Mouse (Mus musculus): ENCODE results near the gene Max. TPM values are rescaled to one million over a fixed set of nuclear protein-coding genes. Genes with fewer than 3 reads are reported as not detected.

The Max gene
- total and polyA plus RNA-seq, 2 experiments, result 8.6 to 10.1 TPM

DNA sequence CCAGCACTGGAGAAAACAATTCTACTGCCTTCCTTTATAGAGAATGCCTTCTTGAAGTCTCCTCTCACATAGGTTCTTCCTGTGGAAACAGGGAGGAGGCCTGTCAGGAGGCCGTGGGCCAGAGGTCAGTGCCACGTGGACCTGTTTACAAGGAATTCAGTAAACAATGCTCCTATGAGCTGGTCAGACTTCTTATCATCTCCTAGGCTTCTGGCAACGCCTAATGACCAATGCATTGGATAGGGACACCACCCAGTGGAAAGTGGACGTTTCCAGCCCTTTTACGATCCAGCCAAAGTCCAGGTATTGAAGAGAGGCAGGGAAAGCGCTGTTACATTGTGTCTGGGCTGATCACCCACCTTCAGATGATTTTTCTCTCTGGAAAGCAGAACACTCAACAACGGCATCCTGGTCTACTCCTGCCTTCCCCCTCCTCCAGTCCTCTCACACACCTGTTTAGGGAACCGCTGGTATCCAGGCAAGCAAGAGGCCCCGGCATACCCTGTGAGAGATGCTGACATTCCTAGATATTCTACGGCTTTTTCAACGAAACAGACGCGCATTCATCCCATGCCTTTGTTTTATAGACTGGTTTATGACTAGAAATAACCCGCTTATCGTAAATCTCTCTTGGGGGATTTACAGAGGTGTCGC lies 20.9 kb upstream of the Max start:
- Histone ChIP-seq H3K36me3 (ENCODE audit: control insufficient read depth, insufficient read depth, low read length) (no peaks in the 10 kb centered on the region), H3K27me3 (ENCODE audit: control insufficient read depth, insufficient read depth, low read length) (no peaks in the 10 kb centered on the region), H3K4me3 (ENCODE audit: insufficient read depth, low read depth, low read length) (no peak overlapping the region), H3K27ac (replicated peaks; ENCODE audit: insufficient read depth, low read depth, low read length) (no peak overlapping the region), H3K4me1 (ENCODE audit: control insufficient read depth, insufficient read depth, low read length) (no peaks in the 10 kb centered on the region), H3K9ac (ENCODE audit: low read depth, low read length) (no peak overlapping the region), H3K79me2 (ENCODE audit: control insufficient read depth, insufficient read depth, low read length) (no peaks in the 10 kb centered on the region)
- WGBS, result 78% methylated on average over 16 of the region's 16 CpGs
- no peak for DNase-seq (ENCODE audit: extremely low read depth, low read depth, low spot score)
- TF ChIP-seq CTCF (IDR thresholded peaks at IDR 0.05; ENCODE audit: low read depth, low read length), result no peak
- no peak for TF ChIP-seq POLR2A (IDR thresholded peaks at IDR 0.05; ENCODE audit: extremely low read depth, insufficient read depth, low read length)

GRCm38 (mm10) chr12:76979530-76979929 lies 17.5 kb upstream of the Max start:
- H3K4me3 ChIP-seq (ENCODE audit: insufficient read depth, low read depth, low read length), result no peak overlapping the region
- H3K36me3 ChIP-seq (ENCODE audit: control insufficient read depth, insufficient read depth, low read length), result no peaks in the 10 kb centered on the region
- no peaks in the 10 kb centered on the region for H3K27me3 ChIP-seq (ENCODE audit: control insufficient read depth, insufficient read depth, low read length)
- no peaks in the 10 kb centered on the region for H3K79me2 ChIP-seq (ENCODE audit: control insufficient read depth, insufficient read depth, low read length)
- no peak overlapping the region for H3K27ac ChIP-seq (replicated peaks; ENCODE audit: insufficient read depth, low read depth, low read length)
- H3K9ac ChIP-seq (ENCODE audit: low read depth, low read length), result no peak overlapping the region
- TF ChIP-seq CTCF (IDR thresholded peaks at IDR 0.05; ENCODE audit: low read depth, low read length) (no peak), POLR2A (IDR thresholded peaks at IDR 0.05; ENCODE audit: extremely low read depth, insufficient read depth, low read length) (no peak)
- H3K4me1 ChIP-seq (ENCODE audit: control insufficient read depth, insufficient read depth, low read length), result no peaks in the 10 kb centered on the region
- WGBS, result 90% methylated on average over 3 of the region's 3 CpGs
- DNase-seq (ENCODE audit: extremely low read depth, low read depth, low spot score), result no peak

DNA sequence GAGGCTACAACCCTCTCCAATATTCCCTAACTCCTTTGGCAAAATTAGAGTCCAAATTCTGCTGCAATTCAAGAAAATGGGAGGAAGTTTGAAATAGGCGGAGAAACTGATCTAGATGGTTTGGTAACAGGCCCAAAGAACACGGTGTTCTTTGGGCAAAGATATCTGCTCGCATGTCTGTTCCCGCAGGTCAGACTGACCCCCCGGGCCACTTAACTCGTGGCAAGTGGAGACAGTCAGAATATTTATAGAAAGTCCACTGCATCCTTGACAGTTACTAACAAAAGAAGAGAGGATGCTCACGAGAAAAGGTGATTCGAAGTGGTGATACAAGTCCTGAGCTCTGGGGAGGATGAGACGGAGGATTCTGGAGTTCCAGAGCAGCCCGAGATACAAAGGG lies 10.7 kb upstream of the Max start:
- WGBS, result 85% methylated on average over 10 of the region's 10 CpGs
- H3K36me3 ChIP-seq (ENCODE audit: control insufficient read depth, insufficient read depth, low read length), result no peaks in the 10 kb centered on the region

DNA sequence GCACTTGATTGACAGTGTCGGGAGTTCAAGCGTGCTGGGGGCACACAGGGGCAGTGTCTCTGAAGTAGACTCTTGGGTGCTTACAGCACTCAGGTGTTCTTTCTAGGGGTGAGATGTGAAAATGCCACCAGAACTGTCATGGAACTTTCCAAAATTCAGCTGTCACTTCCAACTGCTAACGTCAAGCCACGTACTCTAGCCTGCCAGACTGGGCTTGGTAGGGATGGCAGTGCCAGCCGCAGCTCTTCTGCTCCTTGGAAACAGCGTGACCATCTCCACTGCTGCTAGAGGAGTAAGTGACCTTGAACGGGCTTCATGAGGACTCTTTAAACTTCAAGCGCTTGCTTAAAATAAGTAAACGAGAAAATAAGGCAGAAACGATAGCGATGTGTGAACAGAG lies 10.2 kb upstream of the Max start:
- H3K9ac ChIP-seq (ENCODE audit: low read depth, low read length), result no peak overlapping the region
- WGBS, result 90% methylated on average over 11 of the region's 11 CpGs
- H3K79me2 ChIP-seq (ENCODE audit: control insufficient read depth, insufficient read depth, low read length), result no peaks in the 10 kb centered on the region
- no peak for TF ChIP-seq POLR2A (IDR thresholded peaks at IDR 0.05; ENCODE audit: extremely low read depth, insufficient read depth, low read length)
- no peak for TF ChIP-seq CTCF (IDR thresholded peaks at IDR 0.05; ENCODE audit: low read depth, low read length)
- no peak overlapping the region for H3K4me3 ChIP-seq (ENCODE audit: insufficient read depth, low read depth, low read length)
- H3K27ac ChIP-seq (replicated peaks; ENCODE audit: insufficient read depth, low read depth, low read length), result no peak overlapping the region
- no peaks in the 10 kb centered on the region for H3K4me1 ChIP-seq (ENCODE audit: control insufficient read depth, insufficient read depth, low read length)
- H3K36me3 ChIP-seq (ENCODE audit: control insufficient read depth, insufficient read depth, low read length), result no peaks in the 10 kb centered on the region
- H3K27me3 ChIP-seq (ENCODE audit: control insufficient read depth, insufficient read depth, low read length), result no peaks in the 10 kb centered on the region
- no peak for DNase-seq (ENCODE audit: extremely low read depth, low read depth, low spot score)

More for the DNA sequence above, 10.7 kb upstream of the Max start:
- Histone ChIP-seq H3K27me3 (ENCODE audit: control insufficient read depth, insufficient read depth, low read length) (no peaks in the 10 kb centered on the region), H3K79me2 (ENCODE audit: control insufficient read depth, insufficient read depth, low read length) (no peaks in the 10 kb centered on the region), H3K27ac (replicated peaks; ENCODE audit: insufficient read depth, low read depth, low read length) (no peak overlapping the region), H3K4me1 (ENCODE audit: control insufficient read depth, insufficient read depth, low read length) (no peaks in the 10 kb centered on the region), H3K9ac (ENCODE audit: low read depth, low read length) (no peak overlapping the region), H3K4me3 (ENCODE audit: insufficient read depth, low read depth, low read length) (no peak overlapping the region)
- no peak for DNase-seq (ENCODE audit: extremely low read depth, low read depth, low spot score)
- TF ChIP-seq POLR2A (IDR thresholded peaks at IDR 0.05; ENCODE audit: extremely low read depth, insufficient read depth, low read length) (no peak), CTCF (IDR thresholded peaks at IDR 0.05; ENCODE audit: low read depth, low read length) (no peak)

GRCm38 (mm10) chr12:76971642-76972221 lies 9.7 kb upstream of the Max start:
- no peak for DNase-seq (ENCODE audit: extremely low read depth, low read depth, low spot score)
- no peak overlapping the region for H3K9ac ChIP-seq (ENCODE audit: low read depth, low read length)
- no peaks in the 10 kb centered on the region for H3K79me2 ChIP-seq (ENCODE audit: control insufficient read depth, insufficient read depth, low read length)
- no peaks in the 10 kb centered on the region for H3K36me3 ChIP-seq (ENCODE audit: control insufficient read depth, insufficient read depth, low read length)
- WGBS, result 84% methylated on average over 7 of the region's 7 CpGs
- no peak overlapping the region for H3K27ac ChIP-seq (replicated peaks; ENCODE audit: insufficient read depth, low read depth, low read length)
- H3K27me3 ChIP-seq (ENCODE audit: control insufficient read depth, insufficient read depth, low read length), result no peaks in the 10 kb centered on the region
- H3K4me3 ChIP-seq (ENCODE audit: insufficient read depth, low read depth, low read length), result no peak overlapping the region
- TF ChIP-seq POLR2A (IDR thresholded peaks at IDR 0.05; ENCODE audit: extremely low read depth, insufficient read depth, low read length), result no peak
- no peak for TF ChIP-seq CTCF (IDR thresholded peaks at IDR 0.05; ENCODE audit: low read depth, low read length)
- no peaks in the 10 kb centered on the region for H3K4me1 ChIP-seq (ENCODE audit: control insufficient read depth, insufficient read depth, low read length)

DNA sequence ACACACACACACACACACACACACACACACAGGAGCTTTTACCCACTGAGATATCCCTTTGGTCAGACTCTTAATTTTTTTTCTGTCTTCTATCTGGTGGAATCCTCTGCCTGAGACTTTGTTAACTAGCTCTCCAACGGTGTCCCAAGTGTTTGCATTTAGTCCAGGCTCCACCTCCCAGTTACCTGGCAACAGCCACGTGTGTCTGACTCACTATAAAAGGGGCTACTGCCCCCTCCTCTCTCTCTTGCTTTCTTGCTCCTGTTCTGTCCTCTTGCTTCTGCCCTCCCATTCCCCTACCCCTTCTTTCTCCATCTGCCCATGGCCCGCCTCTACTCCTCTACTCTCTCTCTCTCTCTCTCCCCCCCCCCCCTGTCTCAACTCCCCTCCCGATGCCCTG lies 3.9 kb upstream of the Max start:
- Histone ChIP-seq H3K36me3 (ENCODE audit: control insufficient read depth, insufficient read depth, low read length) (no peaks in the 10 kb centered on the region), H3K27ac (replicated peaks; ENCODE audit: insufficient read depth, low read depth, low read length) (no peak overlapping the region), H3K9ac (ENCODE audit: low read depth, low read length) (no peak overlapping the region), H3K79me2 (ENCODE audit: control insufficient read depth, insufficient read depth, low read length) (peaks cover 8% of the 10 kb centered on the region; the same call in 1 of the 2 replicates), H3K27me3 (ENCODE audit: control insufficient read depth, insufficient read depth, low read length) (no peaks in the 10 kb centered on the region), H3K4me1 (ENCODE audit: control insufficient read depth, insufficient read depth, low read length) (peaks cover under 1% of the 10 kb centered on the region), H3K4me3 (ENCODE audit: insufficient read depth, low read depth, low read length) (no peak overlapping the region)
- TF ChIP-seq CTCF (IDR thresholded peaks at IDR 0.05; ENCODE audit: low read depth, low read length) (no peak), POLR2A (IDR thresholded peaks at IDR 0.05; ENCODE audit: extremely low read depth, insufficient read depth, low read length) (no peak)
- 20% methylated on average over 3 of the region's 4 CpGs for WGBS
- DNase-seq (ENCODE audit: extremely low read depth, low read depth, low spot score), result no peak
